Mouse (Mus musculus) neural tube, embryonic 15.5 days (tissue): ENCODE results near the gene Gabbr2. TPM values are rescaled to one million over a fixed set of nuclear protein-coding genes. Genes with fewer than 3 reads are reported as not detected.
"Not testable (repeated sequence)": the region's sequence is repeated elsewhere in the genome, so short reads cannot be mapped to it uniquely, and the experiment has no call there.

Experiments
- ATAC-seq: fragments of 200-750 bp; cut with Nextera tagmentation; 2 replicates; pipeline ENCODE4 v1.8.0; 2017; ENCODE audit warnings: mild to moderate bottlenecking, moderate TSS enrichment, moderate library complexity; ENCODE audit not compliant: low FRiP score
- H3K27ac ChIP-seq: fragments of 300-500 bp; sonication (generic); replicated peaks from 2 replicates; pipeline ENCODE4 v1.5.1; 2015; ENCODE audit warnings: mild to moderate bottlenecking, inconsistent platforms
- H3K27me3 ChIP-seq: fragments of 300-500 bp; sonication (generic); replicated peaks from 2 replicates; pipeline ENCODE4 v1.6.1; 2015; ENCODE audit warnings: inconsistent platforms
- H3K36me3 ChIP-seq: fragments of 300-500 bp; sonication (generic); 2 replicates; pipeline ENCODE4 v1.6.1; 2015; ENCODE audit warnings: inconsistent platforms
- H3K4me1 ChIP-seq: fragments of 300-500 bp; sonication (generic); 2 replicates; pipeline ENCODE4 v1.6.1; 2015; ENCODE audit warnings: inconsistent platforms
- H3K4me2 ChIP-seq: fragments of 300-500 bp; sonication (generic); 2 replicates; pipeline ENCODE4 v1.6.1; 2015; ENCODE audit warnings: inconsistent platforms, mild to moderate bottlenecking, moderate library complexity
- H3K4me3 ChIP-seq: fragments of 300-500 bp; sonication (generic); replicated peaks from 2 replicates; pipeline ENCODE4 v1.5.1; 2015; ENCODE audit warnings: mild to moderate bottlenecking, inconsistent platforms
- H3K9ac ChIP-seq: fragments of 300-500 bp; sonication (generic); replicated peaks from 2 replicates; pipeline ENCODE4 v1.6.1; 2015; ENCODE audit warnings: mild to moderate bottlenecking, inconsistent platforms
- H3K9me3 ChIP-seq: fragments of 300-500 bp; sonication (generic); replicated peaks from 2 replicates; pipeline ENCODE4 v1.6.1; 2016; ENCODE audit warnings: inconsistent platforms
- WGBS: fragments of 180-500 bp; shearing (Covaris S2); methylation state at CpG from one replicate; pipeline ENCODE4 v1.1.7; 2015; ENCODE audit warnings: mixed read lengths; 5-methylcytosine and 5-hydroxymethylcytosine counted together
- polyA plus RNA-seq: library from polyadenylated mRNA; unstranded; fragments of >200 nt; fragmentation: Nextera tagmentation; extraction: Ambion mirVana; gene quantifications from 2 replicates; pipeline ENCODE4 v1.2.1, GENCODE M21; 2015

The Gabbr2 gene
- polyA plus RNA-seq, 1 experiment from 2014 or later = 12.5 TPM

GRCm38 (mm10) chr4:46639866-46640265 lies 351.8 kb downstream of the Gabbr2 start:
- no peak for ATAC-seq
- Histone ChIP-seq H3K9ac (no peak overlapping the region), H3K4me3 (no peak overlapping the region), H3K27me3 (no peaks in the 10 kb centered on the region), H3K4me2 (no peak overlapping the region), H3K36me3 (no peaks in the 10 kb centered on the region), H3K27ac (no peak overlapping the region), H3K9me3 (no peaks in the 10 kb centered on the region), H3K4me1 (no peaks in the 10 kb centered on the region)
- 92% methylated on average over 8 of the region's 8 CpGs for WGBS

- H3K27me3 ChIP-seq, H3K27ac ChIP-seq, H3K36me3 ChIP-seq, H3K9me3 ChIP-seq, H3K4me3 ChIP-seq, ATAC-seq, H3K4me1 ChIP-seq, H3K4me2 ChIP-seq, H3K9ac ChIP-seq: not testable (repeated sequence)
- WGBS = 89% methylated on average over 10 of the region's 10 CpGs
Observed at GRCm38 (mm10) chr4:46637250-46637649, 354.4 kb downstream of the Gabbr2 start.

- no peaks in the 10 kb centered on the region for H3K36me3 ChIP-seq
- no peak for ATAC-seq
- H3K9ac ChIP-seq = no peak overlapping the region
- no peak overlapping the region for H3K4me2 ChIP-seq
- no peak overlapping the region for H3K27ac ChIP-seq
- no peaks in the 10 kb centered on the region for H3K4me1 ChIP-seq
- no peak overlapping the region for H3K4me3 ChIP-seq
- no peaks in the 10 kb centered on the region for H3K27me3 ChIP-seq
- no peaks in the 10 kb centered on the region for H3K9me3 ChIP-seq
- WGBS = 89% methylated on average over 16 of the region's 16 CpGs
Observed at GRCm38 (mm10) chr4:46635702-46636430, 355.8 kb downstream of the Gabbr2 start.

GRCm38 (mm10) chr4:46634881-46635280 lies 356.8 kb downstream of the Gabbr2 start:
- Histone ChIP-seq H3K4me3 (no peak overlapping the region), H3K36me3 (no peaks in the 10 kb centered on the region), H3K4me1 (no peaks in the 10 kb centered on the region), H3K27ac (no peak overlapping the region), H3K4me2 (no peak overlapping the region), H3K9ac (no peak overlapping the region), H3K9me3 (no peaks in the 10 kb centered on the region), H3K27me3 (no peaks in the 10 kb centered on the region)
- 63% methylated on average over 6 of the region's 6 CpGs for WGBS
- no peak for ATAC-seq

- H3K27me3 ChIP-seq, H3K9me3 ChIP-seq, H3K4me2 ChIP-seq, H3K4me3 ChIP-seq, H3K27ac ChIP-seq, H3K36me3 ChIP-seq, H3K9ac ChIP-seq, H3K4me1 ChIP-seq, ATAC-seq: not testable (repeated sequence)
- 77% methylated on average over 6 of the region's 6 CpGs for WGBS
Observed at GRCm38 (mm10) chr4:46633565-46633964, 358.1 kb downstream of the Gabbr2 start.

GRCm38 (mm10) chr4:46632465-46632864 lies 359.2 kb downstream of the Gabbr2 start:
- no peak overlapping the region for H3K9ac ChIP-seq
- no peaks in the 10 kb centered on the region for H3K36me3 ChIP-seq
- WGBS = 83% methylated on average over 2 of the region's 2 CpGs
- no peaks in the 10 kb centered on the region for H3K27me3 ChIP-seq
- H3K4me2 ChIP-seq = no peak overlapping the region
- no peak overlapping the region for H3K4me3 ChIP-seq
- H3K4me1 ChIP-seq = peaks cover 8% of the 10 kb centered on the region
- H3K27ac ChIP-seq = no peak overlapping the region
- no peak for ATAC-seq
- no peaks in the 10 kb centered on the region for H3K9me3 ChIP-seq

- no peaks in the 10 kb centered on the region for H3K9me3 ChIP-seq
Observed at GRCm38 (mm10) chr4:46630390-46630789, 361.3 kb downstream of the Gabbr2 start.

GRCm38 (mm10) chr4:46628873-46629272 lies 362.8 kb downstream of the Gabbr2 start:
- Histone ChIP-seq H3K4me3 (no peak overlapping the region), H3K4me1 (peaks cover 8% of the 10 kb centered on the region), H3K27ac (no peak overlapping the region), H3K9me3 (no peaks in the 10 kb centered on the region), H3K9ac (no peak overlapping the region), H3K27me3 (no peaks in the 10 kb centered on the region), H3K36me3 (no peaks in the 10 kb centered on the region), H3K4me2 (no peak overlapping the region)
- ATAC-seq = no peak
- WGBS = 34% methylated on average over 9 of the region's 9 CpGs

More at GRCm38 (mm10) chr4:46630390-46630789, 361.3 kb downstream of the Gabbr2 start:
- Histone ChIP-seq H3K4me1 (peaks cover 8% of the 10 kb centered on the region), H3K27me3 (no peaks in the 10 kb centered on the region), H3K36me3 (no peaks in the 10 kb centered on the region), H3K4me2 (no peak overlapping the region), H3K9ac (no peak overlapping the region), H3K27ac (no peak overlapping the region), H3K4me3 (no peak overlapping the region)
- 63% methylated on average over 9 of the region's 9 CpGs for WGBS
- no peak for ATAC-seq

GRCm38 (mm10) chr4:46628081-46628480 lies 363.6 kb downstream of the Gabbr2 start:
- Histone ChIP-seq H3K9ac (no peak overlapping the region), H3K36me3 (no peaks in the 10 kb centered on the region), H3K4me2 (no peak overlapping the region), H3K4me1 (peaks cover 8% of the 10 kb centered on the region), H3K9me3 (no peaks in the 10 kb centered on the region), H3K27me3 (no peaks in the 10 kb centered on the region), H3K27ac (no peak overlapping the region), H3K4me3 (no peak overlapping the region)
- WGBS = 79% methylated on average over 11 of the region's 11 CpGs
- no peak for ATAC-seq

- no peak overlapping the region for H3K27ac ChIP-seq
- WGBS = 74% methylated on average over 10 of the region's 10 CpGs
- no peak overlapping the region for H3K4me3 ChIP-seq
- no peak for ATAC-seq
- no peaks in the 10 kb centered on the region for H3K27me3 ChIP-seq
- no peaks in the 10 kb centered on the region for H3K9me3 ChIP-seq
- H3K4me1 ChIP-seq = peaks cover 12% of the 10 kb centered on the region
- no peaks in the 10 kb centered on the region for H3K36me3 ChIP-seq
- no peak overlapping the region for H3K4me2 ChIP-seq
- no peak overlapping the region for H3K9ac ChIP-seq
Observed at GRCm38 (mm10) chr4:46625101-46625500, 366.6 kb downstream of the Gabbr2 start.

- H3K27me3 ChIP-seq = no peaks in the 10 kb centered on the region; the same call in 1 of the 2 replicates
- no peak overlapping the region for H3K27ac ChIP-seq
- H3K9me3 ChIP-seq = no peaks in the 10 kb centered on the region
- 93% methylated on average over 5 of the region's 5 CpGs for WGBS
- H3K4me3 ChIP-seq = no peak overlapping the region
- no peak overlapping the region for H3K9ac ChIP-seq
- ATAC-seq = no peak
- H3K4me2 ChIP-seq = no peak overlapping the region
- no peaks in the 10 kb centered on the region for H3K36me3 ChIP-seq
- peaks cover 3% of the 10 kb centered on the region; the same call in 1 of the 2 replicates for H3K4me1 ChIP-seq
Observed at GRCm38 (mm10) chr4:46623007-46623406, 368.7 kb downstream of the Gabbr2 start.

- ATAC-seq = no peak
- H3K4me2 ChIP-seq = no peak overlapping the region
- H3K27me3 ChIP-seq = peaks cover 3% of the 10 kb centered on the region; the same call in 1 of the 2 replicates
- H3K9me3 ChIP-seq = no peaks in the 10 kb centered on the region
- no peak overlapping the region for H3K27ac ChIP-seq
- no peaks in the 10 kb centered on the region for H3K36me3 ChIP-seq
- no peak overlapping the region for H3K9ac ChIP-seq
- WGBS = 79% methylated on average over 8 of the region's 8 CpGs
- no peak overlapping the region for H3K4me3 ChIP-seq
- peaks cover 3% of the 10 kb centered on the region; the same call in 1 of the 2 replicates for H3K4me1 ChIP-seq
Observed at GRCm38 (mm10) chr4:46620946-46621345, 370.7 kb downstream of the Gabbr2 start.
